In the genomic region with DNA sequence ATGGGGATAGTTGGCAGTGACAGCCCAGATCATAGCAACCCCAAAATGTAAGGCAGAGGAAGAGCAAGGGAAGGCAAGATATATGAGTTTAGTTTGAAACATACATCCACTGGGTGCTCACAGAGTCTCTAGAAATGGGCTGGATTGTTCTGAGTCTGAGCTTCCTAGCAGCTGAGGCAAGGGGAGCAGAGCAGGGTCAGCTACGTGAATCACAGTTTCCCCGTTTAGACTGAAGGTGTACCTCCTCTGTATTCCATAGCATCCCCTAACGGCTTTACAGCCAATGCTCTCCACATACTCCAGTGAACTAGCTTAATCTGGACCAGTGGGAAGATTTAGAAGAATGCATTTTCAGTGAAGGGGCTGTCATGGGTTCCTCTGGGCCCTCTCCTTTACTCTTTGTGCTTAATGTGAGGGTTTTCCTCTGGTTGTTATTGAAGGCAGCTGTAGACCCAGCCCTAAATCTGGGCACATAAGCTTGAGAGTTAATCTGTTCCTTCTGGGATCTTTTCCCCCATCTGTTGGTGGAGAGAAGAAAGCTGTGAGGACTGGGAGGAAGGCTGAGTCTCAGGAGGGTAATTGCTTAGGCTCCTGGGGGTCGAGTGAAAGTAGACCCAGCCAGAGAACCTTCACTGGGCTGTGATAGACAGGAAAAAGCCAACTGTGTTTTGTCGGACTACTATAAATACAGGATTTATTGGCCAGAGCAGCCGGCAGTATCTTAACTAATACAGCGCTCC, we compare ENCODE assay signal across 25 mouse cellular contexts.
DNase-seq lines count a peak whose midpoint lies in the region; ATAC-seq lines count a peak whose summit lies in the region.
"Had no signal": no experiment of that assay in that cellular context is flagged by ENCODE, and none has a peak within 500 bp of the region (broad histone marks: within the 10 kb centered on the region; RNA-seq: fewer than 3 reads in every experiment).

No protein-coding gene starts in this region.

- H3K4me2 ChIP-seq in limb, embryonic 12.5 days, result no peak overlapping the region
- H3K4me2 ChIP-seq in hindbrain, embryonic 13.5 days, result no peak overlapping the region
- H3K4me2 ChIP-seq: forebrain, embryonic 12.5 days; hindbrain, embryonic 15.5 days; liver, embryonic 12.5 days; neural tube, embryonic 12.5 days had no signal

- no peaks in the 10 kb centered on the region for H3K9me3 ChIP-seq in limb, embryonic 12.5 days
- H3K9me3 ChIP-seq in hindbrain, embryonic 13.5 days, result no peaks in the 10 kb centered on the region
- H3K9me3 ChIP-seq: forebrain, embryonic 12.5 days; hindbrain, embryonic 15.5 days; liver, embryonic 12.5 days; midbrain, embryonic 10.5 days; neural tube, embryonic 12.5 days had no signal

- ATAC-seq in limb, embryonic 12.5 days (ENCODE audit: insufficient number of reproducible peaks, insufficient read depth, low FRiP score, low TSS enrichment, low read depth), result peak; percentile 81; the same call in 1 of the 2 replicates
- no peak for ATAC-seq in hindbrain, embryonic 13.5 days (ENCODE audit: low FRiP score)
- ATAC-seq: CD4-positive, CD25-positive, alpha-beta regulatory T cell, adult 4 months; liver, embryonic 12.5 days; Patski had no signal

- 21% methylated on average over 7 of the region's 7 CpGs for WGBS in limb, embryonic 12.5 days
- 69% methylated on average over 7 of the region's 7 CpGs for whole genome bisulfite sequencing in hindbrain, embryonic 13.5 days

- no peaks in the 10 kb centered on the region for H3K36me3 ChIP-seq in limb, embryonic 12.5 days
- H3K36me3 ChIP-seq in hindbrain, embryonic 13.5 days, result no peaks in the 10 kb centered on the region
- H3K36me3 ChIP-seq: forebrain, embryonic 12.5 days; hindbrain, embryonic 15.5 days; liver, embryonic 12.5 days; midbrain, embryonic 10.5 days; neural tube, embryonic 12.5 days had no signal

- no peak overlapping the region for H3K9ac ChIP-seq in limb, embryonic 12.5 days (replicated peaks)
- H3K9ac ChIP-seq in hindbrain, embryonic 13.5 days, result no peak overlapping the region
- H3K9ac ChIP-seq: forebrain, embryonic 12.5 days; hindbrain, embryonic 15.5 days; liver, embryonic 12.5 days; neural tube, embryonic 12.5 days had no signal

- no peak overlapping the region for H3K4me3 ChIP-seq in limb, embryonic 12.5 days (replicated peaks)
- no peak overlapping the region for H3K4me3 ChIP-seq in hindbrain, embryonic 13.5 days
- H3K4me3 ChIP-seq: forebrain, embryonic 12.5 days; heart, adult 2 months; hindbrain, embryonic 15.5 days; liver, embryonic 12.5 days; midbrain, embryonic 10.5 days; neural tube, embryonic 12.5 days had no signal

- H3K27ac ChIP-seq in limb, embryonic 12.5 days, result peak overlapping the region; percentile 51; the same call in 1 of the 2 replicates
- no peak overlapping the region for H3K27ac ChIP-seq in hindbrain, embryonic 13.5 days
- H3K27ac ChIP-seq: forebrain, embryonic 12.5 days; heart, adult 2 months; hindbrain, embryonic 15.5 days; liver, embryonic 12.5 days; midbrain, embryonic 10.5 days; neural tube, embryonic 12.5 days had no signal

- H3K27me3 ChIP-seq in limb, embryonic 12.5 days, result no peaks in the 10 kb centered on the region; the same call in 1 of the 2 replicates
- no peaks in the 10 kb centered on the region for H3K27me3 ChIP-seq in hindbrain, embryonic 13.5 days
- H3K27me3 ChIP-seq: forebrain, embryonic 12.5 days; hindbrain, embryonic 15.5 days; liver, embryonic 12.5 days; neural tube, embryonic 12.5 days; Patski had no signal

- peaks cover 12% of the 10 kb centered on the region for H3K4me1 ChIP-seq in limb, embryonic 12.5 days (replicated peaks)
- H3K4me1 ChIP-seq in hindbrain, embryonic 13.5 days (replicated peaks), result no peaks in the 10 kb centered on the region
- H3K4me1 ChIP-seq: forebrain, embryonic 12.5 days; hindbrain, embryonic 15.5 days; liver, embryonic 12.5 days; midbrain, embryonic 10.5 days; neural tube, embryonic 12.5 days had no signal

- DNase-seq in embryo, embryonic 11 days, result peak; percentile 37
- DNase-seq in embryo, embryonic 9.5 days (ENCODE audit: extremely low spot score), result no peak
- peak; percentile 55 for DNase-seq in retina, postnatal 1 day
- no peak for DNase-seq in retina, embryonic 14.5 days (ENCODE audit: low spot score)
- DNase-seq in lung, postnatal 10 days, result no peak
- no peak for DNase-seq in cerebellum, adult 18-20 months
- DNase-seq: adrenal gland, postnatal 10 days; cerebellum, postnatal 10 days; gastrocnemius, postnatal 10 days; heart, adult 2 months; heart, postnatal 36 days; kidney, adult 11 months; layer of hippocampus, adult 9-11 months; lung, adult 2 months; lung, postnatal 4 days; thymus, postnatal 36 days had no signal

Comparison
In these comparisons a context has a peak if more than half of its experiments do, and no peak if none do; other contexts are left out.
1. DNase-seq: peak in embryo, embryonic 11 days (single experiment) and retina, postnatal 1 day (single experiment); none in embryo, embryonic 9.5 days (single experiment), retina, embryonic 14.5 days (single experiment), lung, postnatal 10 days (single experiment) and cerebellum, adult 18-20 months (0 of 2).